ENCODE assay signal across 8 mouse cellular contexts in the genomic region with DNA sequence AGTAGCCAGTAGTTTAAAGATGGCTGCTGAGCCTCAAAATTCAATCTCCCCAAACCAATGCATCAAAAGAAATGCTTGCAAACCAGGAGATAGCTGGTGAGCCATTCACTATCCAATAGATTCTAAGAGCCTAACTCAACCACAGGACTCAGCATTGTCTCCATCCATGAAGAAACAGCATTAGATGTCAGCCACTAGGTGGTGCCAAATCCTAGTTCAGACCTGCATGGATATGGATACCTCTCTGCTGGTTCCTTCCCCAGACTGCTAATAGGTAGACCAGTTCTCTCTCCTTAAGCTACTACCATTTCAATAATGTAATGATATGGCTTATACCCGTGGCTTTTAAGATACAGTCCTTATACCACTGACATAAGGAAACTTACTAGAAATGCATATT.
DNase-seq lines count a peak whose midpoint lies in the region; ATAC-seq and TF ChIP-seq lines count a peak whose summit lies in the region.

No protein-coding gene starts in this region.

- no peak overlapping the region for H3K4me2 ChIP-seq in embryonic facial prominence, embryonic 15.5 days (replicated peaks)
- no peak overlapping the region for H3K4me2 ChIP-seq in lung, embryonic 14.5 days

- no peak overlapping the region for H3K4me3 ChIP-seq in embryonic facial prominence, embryonic 15.5 days (replicated peaks)
- no peak overlapping the region for H3K4me3 ChIP-seq in lung, embryonic 14.5 days (ENCODE audit: low read depth, low read length)

- WGBS in embryonic facial prominence, embryonic 15.5 days, result 40% methylated on average over 1 of the region's 1 CpGs
- WGBS in lung, embryonic 14.5 days, result 31% methylated on average over 1 of the region's 1 CpGs

- TF ChIP-seq CTCF in lung, embryonic 14.5 days (IDR thresholded peaks at IDR 0.05; ENCODE audit: low read depth), result peak; percentile 84

- H3K36me3 ChIP-seq in embryonic facial prominence, embryonic 15.5 days, result no peaks in the 10 kb centered on the region
- no peaks in the 10 kb centered on the region for H3K36me3 ChIP-seq in lung, embryonic 14.5 days (ENCODE audit: insufficient read depth)

- H3K9me3 ChIP-seq in embryonic facial prominence, embryonic 15.5 days (replicated peaks), result no peaks in the 10 kb centered on the region
- no peaks in the 10 kb centered on the region for H3K9me3 ChIP-seq in lung, embryonic 14.5 days (ENCODE audit: low read depth, low read length)

- intact Hi-C loops in heart, postnatal 36 days (cut with DNase I), result loop anchor here (1.0 to 5.0 kb wide), 3 partner anchors 132 to 372 kb away; no protein-coding TSS in a partner anchor

- no peaks in the 10 kb centered on the region for H3K27me3 ChIP-seq in embryonic facial prominence, embryonic 15.5 days
- H3K27me3 ChIP-seq in lung, embryonic 14.5 days (ENCODE audit: insufficient read depth, low read length), result no peaks in the 10 kb centered on the region

- no peaks in the 10 kb centered on the region for H3K4me1 ChIP-seq in embryonic facial prominence, embryonic 15.5 days
- H3K4me1 ChIP-seq in lung, embryonic 14.5 days (ENCODE audit: insufficient read depth), result 0 out of 2 replicates have a peak, but pooled peaks cover 4% of the 10 kb centered on the region

- H3K9ac ChIP-seq in embryonic facial prominence, embryonic 15.5 days, result no peak overlapping the region
- no peak overlapping the region for H3K9ac ChIP-seq in lung, embryonic 14.5 days

- DNase-seq in MN1 (ENCODE audit: low spot score), result peak; percentile 82
- DNase-seq in adrenal gland, postnatal 36 days, result peak; percentile 62 to 76
- DNase-seq in heart, postnatal 36 days, result peak; percentile 55 to 62
- peak; percentile 77 for DNase-seq in layer of hippocampus, adult 11-12 months (ENCODE audit: low spot score)
- DNase-seq in lung, embryonic 14.5 days, result peak; percentile 84
- DNase-seq in right cerebral cortex, postnatal 10 days (ENCODE audit: low spot score in 2 of 2), result peak; percentile 80 to 84

- H3K27ac ChIP-seq in embryonic facial prominence, embryonic 15.5 days (replicated peaks), result no peak overlapping the region
- H3K27ac ChIP-seq in lung, embryonic 14.5 days (ENCODE audit: low read depth), result no peak overlapping the region

- 0 out of 2 replicates have a peak, but pooled peaks have one; percentile 43 for ATAC-seq in embryonic facial prominence, embryonic 15.5 days (ENCODE audit: insufficient number of reproducible peaks, low FRiP score, low TSS enrichment, low read depth)
- ATAC-seq in lung, embryonic 14.5 days (ENCODE audit: insufficient read depth), result peak; percentile 68; the same call in 1 of the 2 replicates
- ATAC-seq in monocyte, adult 5-6 weeks (replicated peaks; ENCODE audit: insufficient number of reproducible peaks, low FRiP score, low TSS enrichment, poor library complexity, severe bottlenecking), result no peak
